Comparison of ENCODE assay signal across 10 mouse cellular contexts in genomic region chr10:59430701-59431218, GRCm38 (mm10). TPM values are rescaled to one million over a fixed set of nuclear protein-coding genes. Genes with fewer than 3 reads are reported as not detected.
A peak's percentile ranks its signal among the peaks of the same experiment; 100 is the strongest.
DNase-seq lines count a peak whose midpoint lies in the region; ATAC-seq and TF ChIP-seq lines count a peak whose summit lies in the region.
"Had no signal": no experiment of that assay in that cellular context is flagged by ENCODE, and none has a peak within 500 bp of the region (broad histone marks: within the 10 kb centered on the region; RNA-seq: fewer than 3 reads in every experiment).

No protein-coding gene starts in this region.

- H3K4me1 ChIP-seq in midbrain, embryonic 15.5 days: no peaks in the 10 kb centered on the region

- H3K4me3 ChIP-seq in gastrocnemius, adult 2 months: no peak overlapping the region
- H3K4me3 ChIP-seq in macrophage (ENCODE audit: inconsistent target): no peak overlapping the region; the same call in 1 of the 2 replicates
- H3K4me3 ChIP-seq in midbrain, embryonic 15.5 days: no peak overlapping the region

- H3K27ac ChIP-seq in gastrocnemius, adult 2 months: 0 out of 2 replicates have a peak overlapping the region, but pooled peaks have one; percentile 16
- H3K27ac ChIP-seq in macrophage: peak overlapping the region; percentile 64
- H3K27ac ChIP-seq in midbrain, embryonic 15.5 days: no peak overlapping the region

- DNase-seq in gastrocnemius, adult 2 months: no peak
- no peak for DNase-seq in gastrocnemius, postnatal 14 days
- DNase-seq in A20 (ENCODE audit: low read depth, low spot score): peak; percentile 12
- peak; percentile 72 for DNase-seq in c-Kit-positive CD71-negative TER-119-negative erythroid progenitor cells, embryonic 14.5 days (ENCODE audit: low read depth)
- no peak for DNase-seq in cerebellum, adult 11 months
- DNase-seq in gastrocnemius, postnatal 36 days: no peak
- DNase-seq: layer of hippocampus, postnatal 36 days had no signal

- no peaks in the 10 kb centered on the region for H3K79me2 ChIP-seq in macrophage (ENCODE audit: inconsistent target)

- no peaks in the 10 kb centered on the region for H3K27me3 ChIP-seq in midbrain, embryonic 15.5 days (replicated peaks)

- no peak overlapping the region for H3K4me2 ChIP-seq in midbrain, embryonic 15.5 days
- H3K4me2 ChIP-seq: midbrain, embryonic 11.5 days had no signal

- intact Hi-C loops in gastrocnemius, adult 2 months (cut with DNase I): no loop called here
- intact Hi-C loops in gastrocnemius, postnatal 14 days (cut with DNase I; ENCODE audit: low total_unique reads): no loop called here
- intact Hi-C loops in gastrocnemius, postnatal 36 days (cut with DNase I): no loop called here

- no peaks in the 10 kb centered on the region for H3K9me3 ChIP-seq in midbrain, embryonic 15.5 days

- no peaks in the 10 kb centered on the region for H3K36me3 ChIP-seq in macrophage (ENCODE audit: inconsistent target)
- H3K36me3 ChIP-seq in midbrain, embryonic 15.5 days (replicated peaks): no peaks in the 10 kb centered on the region

- ATAC-seq in midbrain, embryonic 15.5 days (replicated peaks): no peak

- TF ChIP-seq CTCF in gastrocnemius, adult 2 months (IDR thresholded peaks at IDR 0.05): no peak

- no peak overlapping the region for H3K9ac ChIP-seq in midbrain, embryonic 15.5 days

- 0% methylated on average over 6 of the region's 6 CpGs for WGBS in macrophage (ENCODE audit: missing documents)
- WGBS in midbrain, embryonic 15.5 days: 75% methylated on average over 6 of the region's 6 CpGs

RNA-seq across cellular contexts. Expression of gene Oit3, which starts 10.8 kb away (rescaled TPM):
- total RNA-seq in gastrocnemius, adult 2 months (2021): under 1 TPM in 1 of 2 experiments, not detected in 1; 0.11 TPM
- total RNA-seq in gastrocnemius, postnatal 14 days (2021): under 1 TPM; 0.51 to 0.58 TPM
- total RNA-seq in macrophage (2018; cell fraction: chromatin; rRNA removed): 1 to 10 TPM in 9 of 26 experiments, under 1 TPM in 14, not detected in 3; 0.25 to 8.2 (median 0.66) TPM
- total RNA-seq in macrophage (2018; cell fraction: cytosol; rRNA removed): 1 to 10 TPM; 1.3 to 5.0 (median 3.3) TPM
- 1 to 10 TPM in 20 of 26 experiments, under 1 TPM in 6; 0.51 to 4.3 (median 1.5) TPM for total RNA-seq in macrophage (2018; cell fraction: nucleus; rRNA removed)
- polyA plus RNA-seq in macrophage (2018): 0.91 to 7.3 TPM (median 4.0 TPM) in 3 replicates
- total RNA-seq in gastrocnemius, postnatal 36 days (2021): under 1 TPM; 0.12 to 0.26 TPM
- polyA plus RNA-seq in midbrain, embryonic 15.5 days (2015; fragmentation: Nextera tagmentation; extraction: Ambion mirVana): 0.06 and 0.08 TPM in 2 replicates
- total RNA-seq: layer of hippocampus, postnatal 36 days had no signal

RNA-seq across cellular contexts. Expression of gene Pla2g12b, which starts 27.3 kb away (rescaled TPM):
- not detected for total RNA-seq in gastrocnemius, adult 2 months (2021)
- under 1 TPM in 1 of 2 experiments, not detected in 1; 0.45 TPM for total RNA-seq in gastrocnemius, postnatal 14 days (2021)
- not detected for total RNA-seq in macrophage (2018; cell fraction: chromatin; rRNA removed)
- total RNA-seq in macrophage (2018; cell fraction: cytosol; rRNA removed): not detected
- not detected for total RNA-seq in macrophage (2018; cell fraction: nucleus; rRNA removed)
- not detected in 3 replicates for polyA plus RNA-seq in macrophage (2018)
- total RNA-seq in gastrocnemius, postnatal 36 days (2021): not detected
- not detected in 2 replicates for polyA plus RNA-seq in midbrain, embryonic 15.5 days (2015; fragmentation: Nextera tagmentation; extraction: Ambion mirVana)
- total RNA-seq: layer of hippocampus, postnatal 36 days had no signal
- polyA plus RNA-seq: midbrain, embryonic 11.5 days had no signal

RNA-seq across cellular contexts. Expression of gene Gm10273, which starts 35.3 kb away (rescaled TPM):
- total RNA-seq in gastrocnemius, adult 2 months (2021): 100 to 1,000 TPM; 149 to 171 TPM
- total RNA-seq in gastrocnemius, postnatal 14 days (2021): 100 to 1,000 TPM; 106 to 119 TPM
- 1 to 10 TPM in 6 of 26 experiments, under 1 TPM in 3, not detected in 17; 0.86 to 4.1 (median 1.5) TPM for total RNA-seq in macrophage (2018; cell fraction: chromatin; rRNA removed)
- total RNA-seq in macrophage (2018; cell fraction: cytosol; rRNA removed): 1 to 10 TPM; 1.4 to 5.9 (median 2.9) TPM
- total RNA-seq in macrophage (2018; cell fraction: nucleus; rRNA removed): 1 to 10 TPM in 6 of 26 experiments, under 1 TPM in 3, not detected in 17; 0.85 to 5.9 (median 1.1) TPM
- 4.2 to 8.9 TPM (median 7.0 TPM) in 3 replicates for polyA plus RNA-seq in macrophage (2018)
- 100 to 1,000 TPM in 1 of 2 experiments, 10 to 100 TPM in 1; 85.4 to 136 TPM for total RNA-seq in gastrocnemius, postnatal 36 days (2021)
- 2.1 and 9.3 TPM in 2 replicates for polyA plus RNA-seq in midbrain, embryonic 15.5 days (2015; fragmentation: Nextera tagmentation; extraction: Ambion mirVana)

Comparison
In these comparisons a context has a peak if more than half of its experiments do, and no peak if none do; other contexts are left out.
1. DNase-seq: peak in A20 (single experiment) and c-Kit-positive CD71-negative TER-119-negative erythroid progenitor cells, embryonic 14.5 days (single experiment); none in gastrocnemius, adult 2 months (single experiment), gastrocnemius, postnatal 14 days (single experiment), cerebellum, adult 11 months (single experiment) and gastrocnemius, postnatal 36 days (0 of 2).